Mouse (Mus musculus) mature B cell (primary cell): Measurements from ENCODE around the gene Celsr2.

ENCODE experiments used
- in situ Hi-C: fragments of 300-500 bp; cut with MboI; formaldehyde crosslinking; loops from 2 replicates; pipeline ENCODE4 v1.14.3; 2019

The Celsr2 gene

GRCm38 (mm10) chr3:108414857-108415830 is at the start of gene Celsr2:
TSS of gene Celsr2 (minus strand) at chr3:108415552.
- in situ Hi-C loops, result no loop called here

- in situ Hi-C loops, result no loop called here
These were observed 43.5 kb upstream of the Celsr2 start for GRCm38 (mm10) chr3:108458866-108459265.

GRCm38 (mm10) chr3:108458380-108458779 is 43.0 kb upstream of the Celsr2 start:
- in situ Hi-C loops, result no loop called here

- in situ Hi-C loops, result no loop called here
These were observed 38.8 kb upstream of the Celsr2 start for GRCm38 (mm10) chr3:108454172-108454571.

GRCm38 (mm10) chr3:108451969-108452368 is 36.6 kb upstream of the Celsr2 start:
- in situ Hi-C loops, result no loop called here

- in situ Hi-C loops, result no loop called here
These were observed 30.0 kb upstream of the Celsr2 start for GRCm38 (mm10) chr3:108445366-108445705.

GRCm38 (mm10) chr3:108444698-108445365 is 29.5 kb upstream of the Celsr2 start, which contains the start of gene Sars:
TSS of gene Sars (minus strand) at chr3:108445209.
- in situ Hi-C loops, result no loop called here

GRCm38 (mm10) chr3:108444029-108444428 is 28.7 kb upstream of the Celsr2 start:
- in situ Hi-C loops, result no loop called here

GRCm38 (mm10) chr3:108436380-108436714 is 21.0 kb upstream of the Celsr2 start:
- in situ Hi-C loops, result no loop called here

GRCm38 (mm10) chr3:108435701-108436379 is 20.5 kb upstream of the Celsr2 start:
- in situ Hi-C loops, result no loop called here

GRCm38 (mm10) chr3:108433881-108434495 is 18.6 kb upstream of the Celsr2 start:
- in situ Hi-C loops, result no loop called here

- in situ Hi-C loops, result no loop called here
These were observed 18.0 kb upstream of the Celsr2 start for GRCm38 (mm10) chr3:108433188-108433880.

GRCm38 (mm10) chr3:108432542-108433187 is 17.3 kb upstream of the Celsr2 start:
- in situ Hi-C loops, result no loop called here

- in situ Hi-C loops, result no loop called here
These were observed 10.3 kb upstream of the Celsr2 start for GRCm38 (mm10) chr3:108425624-108426018.

GRCm38 (mm10) chr3:108424944-108425623 is 9.7 kb upstream of the Celsr2 start:
- in situ Hi-C loops, result no loop called here

- in situ Hi-C loops, result no loop called here
These were observed 8.8 kb upstream of the Celsr2 start for GRCm38 (mm10) chr3:108423844-108424801.

GRCm38 (mm10) chr3:108423006-108423405 is 7.7 kb upstream of the Celsr2 start:
- in situ Hi-C loops, result no loop called here

- in situ Hi-C loops, result no loop called here
These were observed 475 bp upstream of the Celsr2 start for GRCm38 (mm10) chr3:108415831-108416223.
